Mouse (Mus musculus): ENCODE measurements around the gene Zfp142.

- no peak for TF ChIP-seq CTCF (IDR thresholded peaks at IDR 0.05; ENCODE audit: low read depth)
- TF ChIP-seq EP300 (IDR thresholded peaks at IDR 0.05; ENCODE audit: low read depth): no peak
These were observed 38.0 kb upstream of the Zfp142 start for GRCm38 (mm10) chr1:74626076-74626475.

Measured in heart, postnatal 0 days (tissue).